Mouse (Mus musculus) adrenal gland, postnatal 4 days (tissue): ENCODE results near the gene Cdyl. TPM values are rescaled to one million over a fixed set of nuclear protein-coding genes. Genes with fewer than 3 reads are reported as not detected.
A peak's percentile ranks its signal among the peaks of the same experiment; 100 is the strongest.

Experiments
- DNase-seq, 2 experiments: peaks; one replicate each; pipeline ENCODE4 v3.0.0; 2021 to 2022; ENCODE audit warnings: low spot score in 2 of 2, mixed read lengths in 2 of 2
- total RNA-seq, 2 experiments: library from RNA; stranded (reverse); gene quantifications; 2 replicates each; pipeline ENCODE4 v1.2.3; 2021

Gene Cdyl
- total RNA-seq, 2 experiments from 2014 or later, result 33.2 to 37.4 TPM

GRCm38 (mm10) chr13:35686273-35686672, 26.6 kb downstream of the Cdyl start:
- no peak for DNase-seq

GRCm38 (mm10) chr13:35689560-35689959, 29.9 kb downstream of the Cdyl start:
- DNase-seq, result no peak

- DNase-seq, result no peak
These were observed 58.0 kb downstream of the Cdyl start for GRCm38 (mm10) chr13:35717658-35718057.

GRCm38 (mm10) chr13:35719581-35719980, 59.9 kb downstream of the Cdyl start:
- DNase-seq, result no peak

- DNase-seq, result no peak
These were observed 63.4 kb downstream of the Cdyl start for GRCm38 (mm10) chr13:35723073-35723472.

GRCm38 (mm10) chr13:35726025-35726424, 66.4 kb downstream of the Cdyl start:
- no peak for DNase-seq

GRCm38 (mm10) chr13:35732131-35732530, 72.5 kb downstream of the Cdyl start:
- DNase-seq, result no peak

GRCm38 (mm10) chr13:35732891-35733596, 73.4 kb downstream of the Cdyl start:
- DNase-seq, result no peak

- no peak for DNase-seq
These were observed 77.9 kb downstream of the Cdyl start for GRCm38 (mm10) chr13:35737565-35737964.

GRCm38 (mm10) chr13:35738210-35738609, 78.6 kb downstream of the Cdyl start:
- no peak for DNase-seq

GRCm38 (mm10) chr13:35739473-35739872, 79.8 kb downstream of the Cdyl start:
- DNase-seq, result no peak

- DNase-seq, result peak; percentile 64 to 71
These were observed 80.8 kb downstream of the Cdyl start for GRCm38 (mm10) chr13:35740301-35741039.

- DNase-seq, result peak; percentile 85 to 86
These were observed 81.5 kb downstream of the Cdyl start for GRCm38 (mm10) chr13:35741040-35741619.

GRCm38 (mm10) chr13:35741620-35742421, 82.2 kb downstream of the Cdyl start:
- peak; percentile 32 to 47 for DNase-seq

GRCm38 (mm10) chr13:35742696-35743095, 83.1 kb downstream of the Cdyl start:
- DNase-seq, result no peak

- no peak for DNase-seq
These were observed 83.6 kb downstream of the Cdyl start for GRCm38 (mm10) chr13:35743196-35743595.

- DNase-seq, result no peak
These were observed 89.6 kb downstream of the Cdyl start for GRCm38 (mm10) chr13:35749194-35749593.

- no peak for DNase-seq
These were observed 90.0 kb downstream of the Cdyl start for GRCm38 (mm10) chr13:35749680-35750079.

GRCm38 (mm10) chr13:35752046-35752445, 92.4 kb downstream of the Cdyl start:
- no peak for DNase-seq

- DNase-seq, result no peak
These were observed 95.4 kb downstream of the Cdyl start for GRCm38 (mm10) chr13:35755002-35755401.

- no peak for DNase-seq
These were observed 96.1 kb downstream of the Cdyl start for GRCm38 (mm10) chr13:35755655-35756283.
